Mouse (Mus musculus): Measurements from ENCODE around the gene Pagr1a. TPM values are rescaled to one million over a fixed set of nuclear protein-coding genes. Genes with fewer than 3 reads are reported as not detected.
A peak's percentile ranks its signal among the peaks of the same experiment; 100 is the strongest.

Gene Pagr1a
- polyA plus RNA-seq, 1 experiment from 2014 or later = 51.4 TPM

- H3K4me3 ChIP-seq = no peak overlapping the region
- H3K9ac ChIP-seq = no peak overlapping the region
- no peak overlapping the region for H3K4me2 ChIP-seq (replicated peaks)
- 66% methylated on average over 10 of the region's 10 CpGs for WGBS
- H3K9me3 ChIP-seq = no peaks in the 10 kb centered on the region
- H3K27ac ChIP-seq = no peak overlapping the region
- ATAC-seq (ENCODE audit: insufficient number of reproducible peaks, insufficient read depth, low FRiP score, low TSS enrichment) = no peak
- H3K27me3 ChIP-seq = no peaks in the 10 kb centered on the region
- peaks cover 13% of the 10 kb centered on the region for H3K36me3 ChIP-seq
- 0 out of 2 replicates have a peak, but pooled peaks cover 3% of the 10 kb centered on the region for H3K4me1 ChIP-seq
Measured at GRCm38 (mm10) chr7:126984667-126985444, 32.3 kb downstream of the Pagr1a start.

GRCm38 (mm10) chr7:126983113-126983512 lies 34.0 kb downstream of the Pagr1a start:
- H3K4me2 ChIP-seq (replicated peaks) = no peak overlapping the region
- no peak for ATAC-seq (ENCODE audit: insufficient number of reproducible peaks, insufficient read depth, low FRiP score, low TSS enrichment)
- peaks cover 30% of the 10 kb centered on the region for H3K36me3 ChIP-seq
- WGBS = 83% methylated on average over 7 of the region's 7 CpGs
- no peak overlapping the region for H3K4me3 ChIP-seq
- H3K9ac ChIP-seq = no peak overlapping the region
- H3K9me3 ChIP-seq = no peaks in the 10 kb centered on the region
- H3K27me3 ChIP-seq = no peaks in the 10 kb centered on the region
- H3K4me1 ChIP-seq = 0 out of 2 replicates have a peak, but pooled peaks cover 3% of the 10 kb centered on the region
- 0 out of 2 replicates have a peak overlapping the region, but pooled peaks have one; percentile 30 for H3K27ac ChIP-seq

- H3K9ac ChIP-seq = no peak overlapping the region
- H3K4me3 ChIP-seq = no peak overlapping the region
- peaks cover 8% of the 10 kb centered on the region; the same call in 1 of the 2 replicates for H3K4me1 ChIP-seq
- peaks cover 33% of the 10 kb centered on the region for H3K36me3 ChIP-seq
- no peaks in the 10 kb centered on the region for H3K27me3 ChIP-seq
- H3K27ac ChIP-seq = no peak overlapping the region
- ATAC-seq (ENCODE audit: insufficient number of reproducible peaks, insufficient read depth, low FRiP score, low TSS enrichment) = no peak
- no peaks in the 10 kb centered on the region for H3K9me3 ChIP-seq
- WGBS = 92% methylated on average over 4 of the region's 4 CpGs
- H3K4me2 ChIP-seq (replicated peaks) = no peak overlapping the region
Measured at GRCm38 (mm10) chr7:126982054-126982453, 35.1 kb downstream of the Pagr1a start.

- 86% methylated on average over 2 of the region's 2 CpGs for WGBS
- Histone ChIP-seq H3K4me2 (replicated peaks) (no peak overlapping the region), H3K27me3 (no peaks in the 10 kb centered on the region), H3K27ac (no peak overlapping the region), H3K36me3 (peaks cover 33% of the 10 kb centered on the region), H3K9me3 (no peaks in the 10 kb centered on the region), H3K4me3 (no peak overlapping the region), H3K4me1 (peaks cover 10% of the 10 kb centered on the region; the same call in 1 of the 2 replicates), H3K9ac (no peak overlapping the region)
- ATAC-seq (ENCODE audit: insufficient number of reproducible peaks, insufficient read depth, low FRiP score, low TSS enrichment) = no peak
Measured at GRCm38 (mm10) chr7:126981601-126982000, 35.6 kb downstream of the Pagr1a start.

- 95% methylated on average over 6 of the region's 6 CpGs for WGBS
- no peak for ATAC-seq (ENCODE audit: insufficient number of reproducible peaks, insufficient read depth, low FRiP score, low TSS enrichment)
- Histone ChIP-seq H3K36me3 (peaks cover 33% of the 10 kb centered on the region), H3K4me2 (replicated peaks) (no peak overlapping the region), H3K9me3 (no peaks in the 10 kb centered on the region), H3K4me1 (peaks cover 10% of the 10 kb centered on the region; the same call in 1 of the 2 replicates), H3K27ac (no peak overlapping the region), H3K4me3 (no peak overlapping the region), H3K9ac (no peak overlapping the region), H3K27me3 (no peaks in the 10 kb centered on the region)
Measured at GRCm38 (mm10) chr7:126978841-126979240, 38.3 kb downstream of the Pagr1a start.

GRCm38 (mm10) chr7:126976878-126977459 lies 40.2 kb downstream of the Pagr1a start:
- peak overlapping the region; percentile 98 for H3K9ac ChIP-seq
- H3K36me3 ChIP-seq = peaks cover 33% of the 10 kb centered on the region
- no peaks in the 10 kb centered on the region for H3K9me3 ChIP-seq
- 0 out of 2 replicates have a peak, but pooled peaks have one; percentile 1 for ATAC-seq (ENCODE audit: insufficient number of reproducible peaks, insufficient read depth, low FRiP score, low TSS enrichment)
- WGBS = 28% methylated on average over 14 of the region's 14 CpGs
- peaks cover 10% of the 10 kb centered on the region; the same call in 1 of the 2 replicates for H3K4me1 ChIP-seq
- peak overlapping the region; percentile 100 for H3K4me3 ChIP-seq
- no peaks in the 10 kb centered on the region for H3K27me3 ChIP-seq
- H3K27ac ChIP-seq = peak overlapping the region; percentile 88; the same call in 1 of the 2 replicates
- peak overlapping the region; percentile 73 for H3K4me2 ChIP-seq (replicated peaks)

- peak within 1 kb of the TSS; percentile 73 for H3K4me2 ChIP-seq (replicated peaks)
- H3K27ac ChIP-seq = peak within 1 kb of the TSS; percentile 88
- peak; percentile 92 for ATAC-seq (ENCODE audit: insufficient number of reproducible peaks, insufficient read depth, low FRiP score, low TSS enrichment)
- H3K4me3 ChIP-seq = peak within 1 kb of the TSS; percentile 100
- H3K9ac ChIP-seq = peak within 1 kb of the TSS; percentile 98
- WGBS = under 1% methylated on average over 55 of the region's 55 CpGs
- peaks cover 31% of the 10 kb centered on the region for H3K36me3 ChIP-seq
- peaks cover 10% of the 10 kb centered on the region; the same call in 1 of the 2 replicates for H3K4me1 ChIP-seq
- H3K9me3 ChIP-seq = no peaks in the 10 kb centered on the region
- no peaks in the 10 kb centered on the region for H3K27me3 ChIP-seq
Measured at GRCm38 (mm10) chr7:126975950-126976866, 40.9 kb downstream of the Pagr1a start, which contains the start of gene Cdiptos. Gene Cdiptos, minus strand, starts transcription at chr7:126976098.

GRCm38 (mm10) chr7:126975893-126975949 lies 41.4 kb downstream of the Pagr1a start, which contains the start of gene Cdipt:
Gene Cdipt, plus strand, starts transcription at chr7:126975914.
- Histone ChIP-seq H3K4me3 (peak within 1 kb of the TSS; percentile 100), H3K27ac (peak within 1 kb of the TSS; percentile 88), H3K27me3 (no peaks in the 10 kb centered on the region), H3K4me1 (peaks cover 10% of the 10 kb centered on the region; the same call in 1 of the 2 replicates), H3K36me3 (peaks cover 27% of the 10 kb centered on the region), H3K9ac (peak within 1 kb of the TSS; percentile 98), H3K9me3 (no peaks in the 10 kb centered on the region), H3K4me2 (replicated peaks) (peak within 1 kb of the TSS; percentile 73)
- 5% methylated on average over 1 of the region's 1 CpGs for WGBS
- ATAC-seq (ENCODE audit: insufficient number of reproducible peaks, insufficient read depth, low FRiP score, low TSS enrichment) = no peak

- H3K36me3 ChIP-seq = peaks cover 26% of the 10 kb centered on the region
- peaks cover 10% of the 10 kb centered on the region; the same call in 1 of the 2 replicates for H3K4me1 ChIP-seq
- H3K27me3 ChIP-seq = no peaks in the 10 kb centered on the region
- H3K4me3 ChIP-seq = peak overlapping the region; percentile 100
- peak overlapping the region; percentile 38; the same call in 1 of the 2 replicates for H3K9ac ChIP-seq
- WGBS = 11% methylated on average over 8 of the region's 8 CpGs
- no peaks in the 10 kb centered on the region for H3K9me3 ChIP-seq
- ATAC-seq (ENCODE audit: insufficient number of reproducible peaks, insufficient read depth, low FRiP score, low TSS enrichment) = no peak
- peak overlapping the region; percentile 73 for H3K4me2 ChIP-seq (replicated peaks)
- no peak overlapping the region for H3K27ac ChIP-seq
Measured at GRCm38 (mm10) chr7:126975493-126975892, 41.7 kb downstream of the Pagr1a start.

- Histone ChIP-seq H3K4me2 (replicated peaks) (no peak overlapping the region), H3K4me3 (no peak overlapping the region), H3K27ac (no peak overlapping the region), H3K9ac (no peak overlapping the region), H3K4me1 (no peaks in the 10 kb centered on the region), H3K27me3 (peaks cover 18% of the 10 kb centered on the region), H3K9me3 (no peaks in the 10 kb centered on the region), H3K36me3 (no peaks in the 10 kb centered on the region)
- 56% methylated on average over 6 of the region's 6 CpGs for WGBS
- 0 out of 2 replicates have a peak, but pooled peaks have one; percentile 41 for ATAC-seq (ENCODE audit: insufficient number of reproducible peaks, insufficient read depth, low FRiP score, low TSS enrichment)
Measured at GRCm38 (mm10) chr7:126967361-126967760, 49.8 kb downstream of the Pagr1a start.

- Histone ChIP-seq H3K9ac (no peak overlapping the region), H3K4me3 (no peak overlapping the region), H3K27ac (no peak overlapping the region), H3K27me3 (peaks cover 24% of the 10 kb centered on the region), H3K9me3 (no peaks in the 10 kb centered on the region), H3K4me2 (replicated peaks) (no peak overlapping the region), H3K36me3 (no peaks in the 10 kb centered on the region), H3K4me1 (no peaks in the 10 kb centered on the region)
- no peak for ATAC-seq (ENCODE audit: insufficient number of reproducible peaks, insufficient read depth, low FRiP score, low TSS enrichment)
- WGBS = 67% methylated on average over 3 of the region's 3 CpGs
Measured at GRCm38 (mm10) chr7:126965568-126965967, 51.6 kb downstream of the Pagr1a start.
